Mouse (Mus musculus) bone marrow macrophage, adult 2 months (primary cell): ENCODE measurements around the gene Lzts2. TPM values are rescaled to one million over a fixed set of nuclear protein-coding genes. Genes with fewer than 3 reads are reported as not detected.
A peak's percentile ranks its signal among the peaks of the same experiment; 100 is the strongest.
"Not testable (repeated sequence)": the region's sequence is repeated elsewhere in the genome, so short reads cannot be mapped to it uniquely, and the experiment has no call there.

Experiments
- H3K27ac ChIP-seq: 2 replicates; pipeline ENCODE4 v1.5.1; 2012; ENCODE audit warnings: low read depth, low read length; ENCODE audit not compliant: insufficient read depth
- H3K4me1 ChIP-seq: 2 replicates; pipeline ENCODE4 v1.6.1; 2012; ENCODE audit warnings: low read length; ENCODE audit not compliant: control insufficient read depth, insufficient read depth
- H3K4me3 ChIP-seq: 2 replicates; pipeline ENCODE4 v1.5.1; 2012; ENCODE audit warnings: mild to moderate bottlenecking, low read length, moderate library complexity; ENCODE audit not compliant: insufficient read depth
- CTCF ChIP-seq: IDR thresholded peaks from 2 replicates; pipeline ENCODE4 v1.5.1; 2012; ENCODE audit warnings: low read depth, mild to moderate bottlenecking, low read length, moderate library complexity
- POLR2A ChIP-seq: IDR thresholded peaks from 2 replicates; pipeline ENCODE4 v1.6.1; 2012; ENCODE audit warnings: mild to moderate bottlenecking, low read depth, low read length, borderline replicate concordance
- polyA plus RNA-seq: library from polyadenylated mRNA; stranded (reverse); fragments of >200 nt; gene quantifications from 2 replicates; pipeline ENCODE4 v1.2.4, GENCODE M21; 2012; ENCODE audit not compliant: missing spikeins, insufficient read depth, insufficient read length

Lzts2 gene
- polyA plus RNA-seq, 1 experiment = 3.0 TPM

GRCm38 (mm10) chr19:45036867-45037266 lies 22.7 kb downstream of the Lzts2 start:
- peaks cover 4% of the 10 kb centered on the region for H3K4me1 ChIP-seq
- no peak for TF ChIP-seq POLR2A
- TF ChIP-seq CTCF = 0 out of 2 replicates have a peak, but pooled peaks have one; percentile 23
- H3K4me3 ChIP-seq = no peak overlapping the region
- H3K27ac ChIP-seq = no peak overlapping the region

GRCm38 (mm10) chr19:45038198-45038597 lies 24.0 kb downstream of the Lzts2 start:
- H3K27ac ChIP-seq, H3K4me3 ChIP-seq, H3K4me1 ChIP-seq: not testable (repeated sequence)

GRCm38 (mm10) chr19:45040214-45040613 lies 26.0 kb downstream of the Lzts2 start:
- Histone ChIP-seq H3K4me3 (no peak overlapping the region), H3K27ac (no peak overlapping the region), H3K4me1 (no peaks in the 10 kb centered on the region)
- TF ChIP-seq POLR2A (no peak), CTCF (no peak)

GRCm38 (mm10) chr19:45044389-45044927 lies 30.2 kb downstream of the Lzts2 start:
- Histone ChIP-seq H3K27ac (no peak overlapping the region), H3K4me3 (no peak overlapping the region), H3K4me1 (peaks cover 16% of the 10 kb centered on the region)
- TF ChIP-seq POLR2A (no peak), CTCF (no peak)

- TF ChIP-seq CTCF (no peak), POLR2A (no peak)
- H3K27ac ChIP-seq = no peak overlapping the region
- peaks cover 19% of the 10 kb centered on the region for H3K4me1 ChIP-seq
- no peak overlapping the region for H3K4me3 ChIP-seq
Measured at GRCm38 (mm10) chr19:45045236-45045635, 31.0 kb downstream of the Lzts2 start.

DNA sequence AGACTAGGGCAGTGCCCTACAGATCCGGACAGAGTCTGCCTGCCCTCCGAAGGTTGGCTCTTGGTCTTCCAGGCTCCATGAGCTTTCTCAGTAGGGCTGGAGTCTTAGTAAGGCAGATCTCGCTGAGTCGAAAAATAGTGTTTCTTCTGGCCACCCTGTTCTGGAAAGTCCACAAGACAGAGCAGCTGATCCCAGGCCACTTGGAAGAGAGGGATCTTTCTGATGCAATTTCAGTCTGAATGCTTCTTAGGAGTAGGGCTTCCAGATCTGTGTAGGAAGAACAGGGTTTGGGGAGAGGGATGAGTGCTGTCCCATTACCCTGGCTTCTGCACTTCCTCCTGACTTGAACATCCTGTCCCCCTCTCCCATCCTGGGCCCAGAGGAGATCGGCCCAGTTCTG lies 31.4 kb downstream of the Lzts2 start, which contains the start of gene Pdzd7:
TSS of gene Pdzd7 (minus strand) at position 67 of the 400 bp plus-strand sequence.
- H3K27ac ChIP-seq = no peak within 1 kb of the TSS
- H3K4me3 ChIP-seq = peak within 1 kb of the TSS; percentile 67
- no peak for TF ChIP-seq POLR2A
- TF ChIP-seq CTCF = no peak
- H3K4me1 ChIP-seq = peaks cover 19% of the 10 kb centered on the region

DNA sequence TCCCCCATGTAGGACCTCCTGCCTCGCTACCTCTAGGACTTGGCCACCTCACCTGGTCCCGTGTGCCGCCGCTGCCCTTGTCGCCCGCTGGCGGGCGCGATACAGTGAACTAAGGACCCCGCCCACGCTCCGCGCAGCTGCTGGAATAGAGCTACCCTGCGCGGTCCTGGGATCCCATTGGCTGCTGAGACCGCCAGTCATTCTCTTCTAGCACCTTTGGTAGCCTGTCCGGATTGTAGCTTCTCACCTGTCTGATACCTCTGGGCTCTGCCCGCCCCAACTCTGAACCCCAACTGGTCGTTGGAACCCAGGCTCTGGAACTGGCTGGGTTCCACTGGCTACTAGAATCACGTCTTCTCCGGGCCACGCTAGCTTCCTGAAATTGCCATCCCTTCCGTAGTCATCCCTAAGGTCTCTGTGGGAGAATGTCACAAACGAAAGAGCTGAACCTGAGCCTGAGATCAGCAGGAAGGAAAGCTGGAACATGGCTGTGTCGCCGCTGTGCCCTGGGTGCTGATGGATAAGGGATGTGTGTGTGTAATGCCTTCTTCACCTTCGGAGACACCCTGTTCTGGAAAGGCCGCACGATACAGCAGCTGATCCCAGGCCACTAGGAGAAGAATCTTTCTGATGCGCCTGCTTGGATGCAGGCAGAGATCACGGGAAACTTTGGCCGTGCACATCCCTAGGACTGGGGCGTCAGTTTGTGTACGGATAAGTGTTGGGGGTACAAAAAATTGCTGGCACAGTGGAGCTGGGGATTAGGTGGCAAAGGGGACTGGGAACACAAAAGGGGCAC lies 32.5 kb downstream of the Lzts2 start:
- peaks cover 19% of the 10 kb centered on the region for H3K4me1 ChIP-seq
- peak overlapping the region; percentile 67 for H3K4me3 ChIP-seq
- H3K27ac ChIP-seq = no peak overlapping the region; the same call in 1 of the 2 replicates
- TF ChIP-seq CTCF (no peak), POLR2A (no peak)

GRCm38 (mm10) chr19:45047417-45047934 lies 33.3 kb downstream of the Lzts2 start, which contains the start of gene Sfxn3:
Sfxn3 (plus strand) TSS chr19:45047503.
- Histone ChIP-seq H3K4me1 (peaks cover 19% of the 10 kb centered on the region), H3K4me3 (peak within 1 kb of the TSS; percentile 67), H3K27ac (peak within 1 kb of the TSS; percentile 75)
- TF ChIP-seq POLR2A (no peak), CTCF (no peak)

- peak overlapping the region; percentile 75 for H3K27ac ChIP-seq
- peaks cover 19% of the 10 kb centered on the region for H3K4me1 ChIP-seq
Measured at GRCm38 (mm10) chr19:45047935-45048643, 33.9 kb downstream of the Lzts2 start.

DNA sequence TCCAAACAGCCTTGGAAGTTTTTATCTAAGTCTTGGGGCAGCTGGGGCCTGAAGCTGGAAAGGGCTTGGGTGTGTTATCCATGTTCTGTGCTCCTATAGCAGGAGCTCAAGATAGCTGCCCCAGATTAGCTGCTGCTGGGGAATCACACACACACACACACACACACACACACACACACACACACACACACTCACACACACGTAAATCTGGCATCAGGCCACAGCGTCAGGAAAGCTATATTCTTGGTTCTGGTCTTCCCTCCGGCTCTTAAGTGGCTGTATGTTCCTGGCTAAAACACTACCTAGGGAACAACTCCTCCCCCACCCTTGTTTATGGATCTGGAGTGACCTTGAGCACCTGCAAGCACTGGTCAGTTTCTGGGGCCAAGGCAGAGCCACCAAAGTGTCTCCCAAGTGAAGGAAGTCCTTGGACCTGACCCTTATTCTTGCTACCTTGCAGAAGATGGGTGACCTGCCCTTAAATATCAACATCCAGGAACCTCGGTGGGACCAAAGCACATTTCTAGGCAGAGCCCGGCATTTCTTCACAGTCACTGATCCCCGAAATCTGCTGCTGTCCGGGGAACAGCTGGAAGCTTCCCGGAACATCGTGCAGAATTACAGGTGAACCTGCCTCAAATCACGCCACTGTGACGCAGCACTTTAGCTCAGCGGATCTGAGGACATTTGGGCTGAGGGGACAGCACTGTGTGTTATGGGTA lies 34.6 kb downstream of the Lzts2 start:
- H3K4me3 ChIP-seq = peak overlapping the region; percentile 67

More at GRCm38 (mm10) chr19:45047935-45048643, 33.9 kb downstream of the Lzts2 start:
- TF ChIP-seq POLR2A (no peak), CTCF (no peak)
- peak overlapping the region; percentile 67 for H3K4me3 ChIP-seq

More for the DNA sequence above, 34.6 kb downstream of the Lzts2 start:
- peak overlapping the region; percentile 75 for H3K27ac ChIP-seq
- TF ChIP-seq CTCF (no peak), POLR2A (no peak)
- H3K4me1 ChIP-seq = peaks cover 19% of the 10 kb centered on the region
